ENCODE assay signal across 8 mouse cellular contexts in genomic region chr13:39011696-39012095, GRCm38 (mm10). TPM values are rescaled to one million over a fixed set of nuclear protein-coding genes. Genes with fewer than 3 reads are reported as not detected.
DNase-seq lines count a peak whose midpoint lies in the region; ATAC-seq lines count a peak whose summit lies in the region.

No protein-coding gene starts in this region.

- no peak overlapping the region for H3K9ac ChIP-seq in embryonic facial prominence, embryonic 13.5 days
- no peak overlapping the region for H3K9ac ChIP-seq in limb, embryonic 12.5 days (replicated peaks)
- H3K9ac ChIP-seq in midbrain, embryonic 16.5 days (ENCODE audit: low read depth, low read length): no peak overlapping the region

- DNase-seq in 3134 (ENCODE audit: extremely low read depth, insufficient read length, low spot score): peak; percentile 70
- peak; percentile 71 for DNase-seq in adrenal gland, postnatal 25 days
- peak; percentile 74 for DNase-seq in heart, adult 8-10 months (ENCODE audit: low spot score)
- peak; percentile 49 to 71 for DNase-seq in kidney, adult 8-10 months
- peak; percentile 50 to 76 for DNase-seq in spleen, postnatal 4 days (ENCODE audit: low spot score in 2 of 2)

- H3K4me3 ChIP-seq in embryonic facial prominence, embryonic 13.5 days: peak overlapping the region; percentile 22
- peak overlapping the region; percentile 19; the same call in 1 of the 2 replicates for H3K4me3 ChIP-seq in limb, embryonic 12.5 days (replicated peaks)
- H3K4me3 ChIP-seq in midbrain, embryonic 16.5 days (ENCODE audit: low read depth, low read length): no peak overlapping the region

- WGBS in embryonic facial prominence, embryonic 13.5 days: 3% methylated on average over 8 of the region's 8 CpGs
- 7% methylated on average over 8 of the region's 8 CpGs for WGBS in limb, embryonic 12.5 days
- 9% methylated on average over 8 of the region's 8 CpGs for WGBS in midbrain, embryonic 16.5 days

- H3K9me3 ChIP-seq in embryonic facial prominence, embryonic 13.5 days: no peaks in the 10 kb centered on the region
- H3K9me3 ChIP-seq in limb, embryonic 12.5 days: no peaks in the 10 kb centered on the region
- no peaks in the 10 kb centered on the region for H3K9me3 ChIP-seq in midbrain, embryonic 16.5 days (replicated peaks; ENCODE audit: control insufficient read depth, low read length, poor library complexity, severe bottlenecking)

- no peaks in the 10 kb centered on the region for H3K27me3 ChIP-seq in embryonic facial prominence, embryonic 13.5 days
- H3K27me3 ChIP-seq in limb, embryonic 12.5 days: no peaks in the 10 kb centered on the region
- H3K27me3 ChIP-seq in midbrain, embryonic 16.5 days (ENCODE audit: control insufficient read depth, insufficient read depth, low read depth, low read length): no peaks in the 10 kb centered on the region

- H3K27ac ChIP-seq in embryonic facial prominence, embryonic 13.5 days: no peak overlapping the region
- no peak overlapping the region for H3K27ac ChIP-seq in limb, embryonic 12.5 days
- no peak overlapping the region for H3K27ac ChIP-seq in midbrain, embryonic 16.5 days (ENCODE audit: low read length)

- H3K36me3 ChIP-seq in embryonic facial prominence, embryonic 13.5 days: no peaks in the 10 kb centered on the region
- H3K36me3 ChIP-seq in limb, embryonic 12.5 days: no peaks in the 10 kb centered on the region
- H3K36me3 ChIP-seq in midbrain, embryonic 16.5 days (ENCODE audit: control insufficient read depth, insufficient read depth, low read length): no peaks in the 10 kb centered on the region

- ATAC-seq in embryonic facial prominence, embryonic 13.5 days (ENCODE audit: insufficient number of reproducible peaks, insufficient read depth, low FRiP score, low TSS enrichment, low read depth): no peak
- no peak for ATAC-seq in limb, embryonic 12.5 days (ENCODE audit: insufficient number of reproducible peaks, insufficient read depth, low FRiP score, low TSS enrichment, low read depth)
- peak; percentile 73 for ATAC-seq in midbrain, embryonic 16.5 days

- no peaks in the 10 kb centered on the region for H3K4me1 ChIP-seq in embryonic facial prominence, embryonic 13.5 days
- H3K4me1 ChIP-seq in limb, embryonic 12.5 days (replicated peaks): peaks cover 15% of the 10 kb centered on the region
- no peaks in the 10 kb centered on the region for H3K4me1 ChIP-seq in midbrain, embryonic 16.5 days (ENCODE audit: control insufficient read depth, insufficient read depth, low read length)

- H3K4me2 ChIP-seq in embryonic facial prominence, embryonic 13.5 days: peak overlapping the region; percentile 47
- peak overlapping the region; percentile 52 for H3K4me2 ChIP-seq in limb, embryonic 12.5 days
- peak overlapping the region; percentile 30 for H3K4me2 ChIP-seq in midbrain, embryonic 16.5 days (ENCODE audit: low read length)

RNA-seq across cellular contexts. Expression of gene Slc35b3, which starts 51.0 kb away (rescaled TPM):
- total RNA-seq in adrenal gland, postnatal 25 days (2021): 22.0 and 30.1 TPM in 2 replicates
- polyA plus RNA-seq in embryonic facial prominence, embryonic 13.5 days (2015; fragmentation: Nextera tagmentation; extraction: Ambion mirVana): 44.1 and 45.0 TPM in 2 replicates
- total RNA-seq in heart, adult 8-10 months (2022): 1 to 10 TPM; 2.7 to 5.5 (median 3.8) TPM
- polyA plus RNA-seq in limb, embryonic 12.5 days (2016; fragmentation: Nextera tagmentation; extraction: Ambion mirVana): 32.9 and 34.6 TPM in 2 replicates
- polyA plus RNA-seq in midbrain, embryonic 16.5 days (2015; fragmentation: Nextera tagmentation; extraction: Ambion mirVana): 31.0 and 32.7 TPM in 2 replicates
